Mouse (Mus musculus) right cerebral cortex, postnatal 14 days (tissue): ENCODE results near the gene Rer1.

Experiments
- DNase-seq: peaks from one replicate; pipeline ENCODE4 v3.0.0; 2022

The Rer1 gene

GRCm38 (mm10) chr4:155070921-155071320 is 15.3 kb downstream of the Rer1 start:
- DNase-seq, result no peak

GRCm38 (mm10) chr4:155070199-155070598 is 16.0 kb downstream of the Rer1 start:
- DNase-seq, result no peak

GRCm38 (mm10) chr4:155069191-155069590 is 17.0 kb downstream of the Rer1 start:
- no peak for DNase-seq

GRCm38 (mm10) chr4:155068357-155068972 is 17.7 kb downstream of the Rer1 start:
- DNase-seq, result no peak

- DNase-seq, result peak; percentile 97
These were observed 19.2 kb downstream of the Rer1 start, which contains the start of gene Pex10 for GRCm38 (mm10) chr4:155066834-155067522. Pex10 (plus strand) TSS chr4:155067016.

GRCm38 (mm10) chr4:155065970-155066833 is 20.0 kb downstream of the Rer1 start:
- DNase-seq, result peak; percentile 89

- DNase-seq, result no peak
These were observed 21.7 kb downstream of the Rer1 start for GRCm38 (mm10) chr4:155064474-155064873.

- DNase-seq, result no peak
These were observed 22.3 kb downstream of the Rer1 start for GRCm38 (mm10) chr4:155063895-155064294.

GRCm38 (mm10) chr4:155058325-155058724 is 27.9 kb downstream of the Rer1 start:
- DNase-seq, result no peak

GRCm38 (mm10) chr4:155056724-155057123 is 29.5 kb downstream of the Rer1 start, which contains the start of gene Plch2:
Plch2 (minus strand) TSS chr4:155056784.
- DNase-seq, result no peak

- no peak for DNase-seq
These were observed 36.1 kb downstream of the Rer1 start for GRCm38 (mm10) chr4:155050116-155050515.

GRCm38 (mm10) chr4:155046636-155047035 is 39.5 kb downstream of the Rer1 start:
- DNase-seq, result no peak

GRCm38 (mm10) chr4:155043289-155043625 is 42.9 kb downstream of the Rer1 start:
- no peak for DNase-seq

- peak; percentile 42 for DNase-seq
These were observed 43.4 kb downstream of the Rer1 start for GRCm38 (mm10) chr4:155042606-155043288.

GRCm38 (mm10) chr4:155040696-155041095 is 45.5 kb downstream of the Rer1 start:
- DNase-seq, result no peak

GRCm38 (mm10) chr4:155040197-155040596 is 46.0 kb downstream of the Rer1 start:
- DNase-seq, result peak; percentile 39

- no peak for DNase-seq
These were observed 51.4 kb downstream of the Rer1 start for GRCm38 (mm10) chr4:155034787-155035186.

GRCm38 (mm10) chr4:155034202-155034601 is 52.0 kb downstream of the Rer1 start:
- no peak for DNase-seq

GRCm38 (mm10) chr4:155033115-155033514 is 53.1 kb downstream of the Rer1 start:
- DNase-seq, result no peak

GRCm38 (mm10) chr4:155024170-155025010 is 61.8 kb downstream of the Rer1 start:
- no peak for DNase-seq
